Mouse (Mus musculus): ENCODE measurements around the gene Gm7145.
"Not testable (repeated sequence)": the region's sequence is repeated elsewhere in the genome, so short reads cannot be mapped to it uniquely, and the experiment has no call there.

Gene Gm7145

GRCm38 (mm10) chr1:117965639-117966038 is at the start of gene Gm7145:
Gm7145 (plus strand) TSS chr1:117965939.
- DNase-seq: no peak

- DNase-seq: not testable (repeated sequence)
Measured at GRCm38 (mm10) chr1:117927715-117928114, 38.0 kb upstream of the Gm7145 start, which contains the start of gene Gm28168. Gm28168 (plus strand) TSS chr1:117928015.

GRCm38 (mm10) chr1:118003876-118004275 is 38.1 kb downstream of the Gm7145 start:
- DNase-seq: not testable (repeated sequence)

- not testable (repeated sequence) for DNase-seq
Measured at GRCm38 (mm10) chr1:118012736-118013135, 47.0 kb downstream of the Gm7145 start.

Measured in layer of hippocampus, adult 9-11 months (tissue).